Mouse (Mus musculus): ENCODE measurements around the gene Eci1. TPM values are rescaled to one million over a fixed set of nuclear protein-coding genes. Genes with fewer than 3 reads are reported as not detected.
A peak's percentile ranks its signal among the peaks of the same experiment; 100 is the strongest.
"Not testable (repeated sequence)": the region's sequence is repeated elsewhere in the genome, so short reads cannot be mapped to it uniquely, and the experiment has no call there.

The Eci1 gene
- total and polyA plus RNA-seq, 2 experiments from 2014 or later, result 22.0 to 30.0 TPM

DNA sequence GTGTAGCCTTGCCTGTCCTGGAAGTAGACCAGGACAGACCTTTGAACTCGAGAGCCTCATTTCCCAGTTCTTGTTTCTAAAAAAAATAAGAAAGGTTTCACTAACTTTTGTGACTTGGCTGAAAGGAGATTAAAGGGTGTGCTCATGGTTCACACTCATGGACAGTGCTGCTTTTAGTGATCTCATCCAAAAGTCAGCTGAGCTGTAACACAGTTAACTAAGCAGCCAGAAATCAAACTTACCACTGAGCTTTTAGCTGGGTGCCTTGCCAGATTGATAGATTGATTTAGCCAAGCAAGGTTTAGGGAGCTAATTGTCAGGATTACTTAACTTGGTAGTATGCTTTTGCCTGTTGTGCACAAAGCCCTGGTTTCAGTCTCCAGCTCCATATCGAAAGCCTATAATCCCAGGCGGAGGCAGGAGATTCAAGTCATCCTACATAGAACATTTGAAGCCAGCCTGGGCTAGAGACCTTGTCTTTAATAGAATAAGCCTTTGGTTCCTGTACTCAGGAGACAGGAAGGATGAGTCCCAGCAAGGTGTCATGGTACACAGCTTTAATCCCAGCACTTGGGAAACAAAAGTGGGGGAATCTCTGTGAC, 10.3 kb upstream of the Eci1 start:
- ATAC-seq (no peak), DNase-seq (no peak)
- Histone ChIP-seq H3K9me3 (ENCODE audit: low read length) (no peaks in the 10 kb centered on the region), H3K27ac (ENCODE audit: low read depth, low read length) (no peak overlapping the region), H3K27me3 (ENCODE audit: insufficient read depth, low read length) (no peaks in the 10 kb centered on the region), H3K4me3 (ENCODE audit: low read depth, low read length) (peak overlapping the region; percentile 59), H3K4me1 (ENCODE audit: insufficient read depth) (peaks cover 10% of the 10 kb centered on the region; the same call in 1 of the 2 replicates), H3K9ac (peak overlapping the region; percentile 74; the same call in 1 of the 2 replicates), H3K36me3 (ENCODE audit: insufficient read depth) (peaks cover 51% of the 10 kb centered on the region), H3K4me2 (ENCODE audit: low read depth) (peak overlapping the region; percentile 80)
- no peak for TF ChIP-seq CTCF (IDR thresholded peaks at IDR 0.05; ENCODE audit: low read depth)
- 86% methylated on average over 3 of the region's 3 CpGs for WGBS

DNA sequence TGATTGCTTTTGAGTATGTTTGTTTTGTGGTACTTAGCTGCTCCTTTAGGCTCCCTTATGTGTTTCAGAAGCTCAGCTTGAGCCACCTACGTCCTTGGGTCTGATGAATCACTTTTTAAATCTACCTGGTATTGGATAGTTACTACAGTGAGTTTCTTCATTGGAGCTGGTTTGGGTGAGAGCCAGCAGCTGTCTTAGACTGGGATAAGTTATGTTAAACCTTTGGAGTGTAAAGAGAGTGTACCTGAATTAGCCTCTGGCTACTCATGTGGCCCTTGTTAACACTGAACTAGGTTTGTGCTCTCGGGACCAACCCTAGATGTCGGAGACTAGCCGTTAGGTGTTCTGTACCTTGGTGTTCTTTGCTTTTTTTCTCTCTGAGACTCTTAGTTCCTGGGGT, 3.3 kb upstream of the Eci1 start:
- no peak for DNase-seq

DNA sequence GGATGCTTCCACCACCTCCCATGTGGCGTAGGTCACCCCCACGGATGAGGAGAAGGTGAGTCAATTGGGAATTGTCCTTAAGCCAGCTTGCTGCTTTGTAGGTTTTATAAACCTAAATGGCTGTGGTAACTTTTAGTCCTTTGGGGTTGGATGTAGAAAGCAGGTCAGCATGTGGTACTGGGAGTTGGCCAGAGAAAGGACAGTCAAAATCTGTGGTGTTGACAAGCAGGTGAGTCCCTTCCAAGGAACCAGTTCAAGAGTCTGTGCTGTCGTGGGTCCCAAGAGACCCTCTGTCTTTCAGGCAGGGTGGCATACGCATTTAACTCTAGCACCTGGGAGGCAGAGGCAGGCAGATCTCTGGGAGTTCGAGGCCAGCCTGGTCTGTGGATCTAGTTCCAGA, 2.0 kb upstream of the Eci1 start:
- Histone ChIP-seq H3K4me1 (ENCODE audit: insufficient read depth) (no peaks in the 10 kb centered on the region), H3K9ac (no peak overlapping the region), H3K9me3 (ENCODE audit: low read length) (no peaks in the 10 kb centered on the region), H3K4me2 (ENCODE audit: low read depth) (no peak overlapping the region), H3K4me3 (ENCODE audit: low read depth, low read length) (no peak overlapping the region), H3K36me3 (ENCODE audit: insufficient read depth) (peaks cover 52% of the 10 kb centered on the region), H3K27ac (ENCODE audit: low read depth, low read length) (no peak overlapping the region), H3K27me3 (ENCODE audit: insufficient read depth, low read length) (no peaks in the 10 kb centered on the region)
- DNase-seq, result no peak
- WGBS, result 93% methylated on average over 5 of the region's 5 CpGs
- TF ChIP-seq CTCF (IDR thresholded peaks at IDR 0.05; ENCODE audit: low read depth), result no peak
- no peak for ATAC-seq

More for the DNA sequence above, 3.3 kb upstream of the Eci1 start:
- Histone ChIP-seq H3K4me3 (ENCODE audit: low read depth, low read length) (no peak overlapping the region), H3K27me3 (ENCODE audit: insufficient read depth, low read length) (no peaks in the 10 kb centered on the region), H3K4me2 (ENCODE audit: low read depth) (no peak overlapping the region), H3K36me3 (ENCODE audit: insufficient read depth) (peaks cover 65% of the 10 kb centered on the region), H3K9me3 (ENCODE audit: low read length) (no peaks in the 10 kb centered on the region), H3K9ac (no peak overlapping the region), H3K27ac (ENCODE audit: low read depth, low read length) (no peak overlapping the region), H3K4me1 (ENCODE audit: insufficient read depth) (no peaks in the 10 kb centered on the region)
- TF ChIP-seq CTCF (IDR thresholded peaks at IDR 0.05; ENCODE audit: low read depth), result no peak
- ATAC-seq, result no peak
- 90% methylated on average over 4 of the region's 4 CpGs for WGBS

DNA sequence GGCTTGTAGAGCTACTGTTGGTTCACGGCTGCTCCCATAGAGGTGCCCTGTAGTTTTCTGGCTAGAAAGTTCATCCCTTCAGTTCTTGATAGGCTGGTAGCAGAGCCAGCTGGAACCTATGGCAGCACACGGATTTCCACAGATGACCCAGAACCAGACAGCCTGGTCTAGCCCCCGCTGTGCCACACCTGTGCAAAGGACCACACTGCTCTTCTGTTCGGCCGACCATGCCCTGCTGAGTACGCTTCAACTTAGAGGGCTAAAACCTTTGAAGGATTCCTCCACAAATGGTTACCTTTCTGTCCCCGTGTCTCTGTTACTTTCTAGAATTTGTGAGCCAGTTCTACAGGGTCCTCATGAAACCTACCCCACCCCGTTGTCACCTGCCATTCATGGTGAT, 1.1 kb upstream of the Eci1 start:
- DNase-seq; ATAC-seq; H3K27me3 ChIP-seq (ENCODE audit: insufficient read depth, low read length); H3K4me3 ChIP-seq (ENCODE audit: low read depth, low read length); H3K9me3 ChIP-seq (ENCODE audit: low read length); H3K4me2 ChIP-seq (ENCODE audit: low read depth); H3K9ac ChIP-seq; H3K27ac ChIP-seq (ENCODE audit: low read depth, low read length); H3K4me1 ChIP-seq (ENCODE audit: insufficient read depth): not testable (repeated sequence)
- WGBS, result 95% methylated on average over 4 of the region's 8 CpGs
- H3K36me3 ChIP-seq (ENCODE audit: insufficient read depth), result peaks cover 44% of the 10 kb centered on the region

DNA sequence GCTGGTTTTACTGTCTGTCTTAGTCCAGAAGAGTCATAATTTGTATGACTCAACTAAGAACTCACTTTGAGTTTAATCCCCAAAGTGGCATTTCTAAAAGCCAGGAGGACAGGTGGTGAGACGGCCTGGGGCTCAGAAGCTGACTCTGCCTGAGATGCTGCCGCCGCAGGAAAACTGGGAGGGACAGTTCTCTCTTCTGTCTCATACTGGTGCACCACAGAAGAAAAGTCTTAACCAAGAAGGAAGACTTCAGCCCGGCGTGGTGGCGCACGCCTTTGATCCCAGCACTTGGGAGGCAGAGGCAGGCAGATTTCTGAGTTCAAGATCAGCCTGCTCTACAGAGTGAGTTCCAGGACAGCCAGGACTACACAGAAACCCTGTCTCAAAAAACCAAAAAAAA, 536 bp upstream of the Eci1 start:
- TF ChIP-seq CTCF (IDR thresholded peaks at IDR 0.05; ENCODE audit: low read depth), result no peak
- 86% methylated on average over 7 of the region's 7 CpGs for WGBS
- DNase-seq, result no peak
- Histone ChIP-seq H3K4me1 (ENCODE audit: insufficient read depth) (no peaks in the 10 kb centered on the region), H3K27ac (ENCODE audit: low read depth, low read length) (peak overlapping the region; percentile 89; the same call in 1 of the 2 replicates), H3K27me3 (ENCODE audit: insufficient read depth, low read length) (no peaks in the 10 kb centered on the region), H3K36me3 (ENCODE audit: insufficient read depth) (peaks cover 38% of the 10 kb centered on the region), H3K9ac (no peak overlapping the region), H3K4me2 (ENCODE audit: low read depth) (peak overlapping the region; percentile 71; the same call in 1 of the 2 replicates), H3K9me3 (ENCODE audit: low read length) (no peaks in the 10 kb centered on the region), H3K4me3 (ENCODE audit: low read depth, low read length) (no peak overlapping the region)
- no peak for ATAC-seq

DNA sequence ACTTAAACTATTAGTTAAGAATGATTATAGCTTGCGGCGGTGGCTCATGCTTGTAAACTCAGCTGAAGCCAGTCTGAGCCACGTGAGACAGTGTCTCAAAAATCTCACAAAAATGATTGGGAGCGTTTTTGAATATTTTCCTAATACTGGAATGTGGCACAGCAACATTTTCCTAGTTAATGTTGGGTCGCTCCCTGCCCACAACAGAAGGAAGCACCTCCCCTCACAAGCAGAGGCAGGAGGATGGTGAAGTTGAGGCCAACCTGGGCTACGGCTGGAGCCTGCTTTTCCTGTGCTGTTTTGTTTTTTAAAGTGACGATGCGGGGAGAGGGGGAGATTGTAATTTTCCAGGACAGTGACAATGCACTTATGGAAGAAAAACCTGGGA, 723 bp downstream of the Eci1 start:
- Histone ChIP-seq H3K27ac (ENCODE audit: low read depth, low read length) (0 out of 2 replicates have a peak overlapping the region, but pooled peaks have one; percentile 89), H3K4me2 (ENCODE audit: low read depth) (peak overlapping the region; percentile 71), H3K4me1 (ENCODE audit: insufficient read depth) (no peaks in the 10 kb centered on the region), H3K9ac (no peak overlapping the region), H3K4me3 (ENCODE audit: low read depth, low read length) (peak overlapping the region; percentile 50), H3K27me3 (ENCODE audit: insufficient read depth, low read length) (no peaks in the 10 kb centered on the region), H3K9me3 (ENCODE audit: low read length) (no peaks in the 10 kb centered on the region), H3K36me3 (ENCODE audit: insufficient read depth) (peaks cover 25% of the 10 kb centered on the region)
- ATAC-seq (no peak), DNase-seq (no peak)
- WGBS, result 6% methylated on average over 8 of the region's 8 CpGs
- no peak for TF ChIP-seq CTCF (IDR thresholded peaks at IDR 0.05; ENCODE audit: low read depth)

DNA sequence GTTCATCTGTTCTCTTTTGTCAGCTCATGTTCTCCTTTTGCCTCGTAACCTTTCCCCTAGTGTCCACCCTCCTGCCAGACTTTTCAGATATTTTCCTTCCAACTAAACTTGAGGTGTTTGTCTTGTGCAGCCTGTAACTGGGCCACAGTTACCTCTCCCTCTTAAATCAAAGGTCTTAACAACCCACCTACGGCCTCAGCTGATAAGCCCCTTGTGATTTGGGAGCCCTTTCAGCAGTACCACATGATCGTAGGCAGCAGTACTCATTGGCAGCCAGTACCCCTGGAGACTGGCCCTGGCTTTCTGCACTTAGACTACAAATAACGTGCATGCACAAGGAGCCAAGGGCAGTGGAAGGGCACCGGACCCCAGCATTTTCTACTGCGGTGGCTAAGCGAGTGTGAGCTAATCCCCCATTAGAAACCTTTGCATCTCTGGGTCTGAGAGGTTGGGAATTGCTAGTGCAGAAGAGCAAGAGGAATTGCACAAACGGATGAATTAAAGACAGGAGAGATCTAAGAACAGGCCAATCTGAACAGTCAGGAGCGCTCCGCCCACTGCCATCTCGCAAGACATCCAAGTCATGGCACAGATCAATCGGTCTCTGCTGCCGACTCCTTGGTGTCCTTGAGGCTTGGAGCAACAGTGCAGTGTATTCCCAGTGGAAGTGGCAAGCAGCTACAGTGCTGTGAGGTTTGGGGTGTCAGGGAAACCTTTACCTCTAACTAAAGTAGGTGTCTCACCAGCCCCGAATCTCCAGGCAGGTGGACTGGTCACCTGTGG, 3.0 kb downstream of the Eci1 start:
- WGBS, result 83% methylated on average over 14 of the region's 14 CpGs
- no peak overlapping the region for H3K4me2 ChIP-seq (ENCODE audit: low read depth)
- DNase-seq (no peak), ATAC-seq (no peak)
- H3K9me3 ChIP-seq (ENCODE audit: low read length), result no peaks in the 10 kb centered on the region
- H3K4me1 ChIP-seq (ENCODE audit: insufficient read depth), result no peaks in the 10 kb centered on the region
- peaks cover 5% of the 10 kb centered on the region for H3K36me3 ChIP-seq (ENCODE audit: insufficient read depth)
- no peak for TF ChIP-seq CTCF (IDR thresholded peaks at IDR 0.05; ENCODE audit: low read depth)
- H3K4me3 ChIP-seq (ENCODE audit: low read depth, low read length), result no peak overlapping the region
- H3K9ac ChIP-seq, result no peak overlapping the region
- no peaks in the 10 kb centered on the region for H3K27me3 ChIP-seq (ENCODE audit: insufficient read depth, low read length)
- H3K27ac ChIP-seq (ENCODE audit: low read depth, low read length), result no peak overlapping the region

Measured in forebrain, postnatal 0 days (tissue).